Mouse (Mus musculus) fibroblast of lung, adult 2 months (primary cell): ENCODE measurements at regions not wholly inside any gene's neighbourhood (a gene's known extent, or its start where the extent isn't known, plus 50 kb on each side); places are given as distances from the start of the nearest gene placed in this dataset.
"Not testable (repeated sequence)": the region's sequence is repeated elsewhere in the genome, so short reads cannot be mapped to it uniquely, and the experiment has no call there.

Source experiments
- DNase-seq: peaks from one replicate; pipeline ENCODE4 v3.0.0-alpha.2; 2011; ENCODE audit warnings: low read depth

GRCm38 (mm10) chr3:31603237-31603636 is 293.1 kb upstream of the Slc7a14 start:
- DNase-seq = peak; percentile 27

- DNase-seq = not testable (repeated sequence)
Observed at GRCm38 (mm10) chr3:31596581-31596980, 286.4 kb upstream of the Slc7a14 start.

GRCm38 (mm10) chr3:31585971-31586370 is 275.8 kb upstream of the Slc7a14 start:
- peak; percentile 2 for DNase-seq

- DNase-seq = no peak
Observed at GRCm38 (mm10) chr3:31573849-31574248, 263.7 kb upstream of the Slc7a14 start.
